Mouse (Mus musculus) ovary, adult 2 months (tissue): ENCODE data around the gene Gm906. TPM values are rescaled to one million over a fixed set of nuclear protein-coding genes. Genes with fewer than 3 reads are reported as not detected.

ENCODE experiments used
- polyA plus RNA-seq: library from polyadenylated mRNA; depleted of rRNA; stranded (reverse); fragments of >200 nt; gene quantifications from 2 replicates; pipeline ENCODE4 v1.2.3, GENCODE M21; 2012; rRNA removed

The Gm906 gene
- polyA plus RNA-seq: not detected in 2 replicates

DNA sequence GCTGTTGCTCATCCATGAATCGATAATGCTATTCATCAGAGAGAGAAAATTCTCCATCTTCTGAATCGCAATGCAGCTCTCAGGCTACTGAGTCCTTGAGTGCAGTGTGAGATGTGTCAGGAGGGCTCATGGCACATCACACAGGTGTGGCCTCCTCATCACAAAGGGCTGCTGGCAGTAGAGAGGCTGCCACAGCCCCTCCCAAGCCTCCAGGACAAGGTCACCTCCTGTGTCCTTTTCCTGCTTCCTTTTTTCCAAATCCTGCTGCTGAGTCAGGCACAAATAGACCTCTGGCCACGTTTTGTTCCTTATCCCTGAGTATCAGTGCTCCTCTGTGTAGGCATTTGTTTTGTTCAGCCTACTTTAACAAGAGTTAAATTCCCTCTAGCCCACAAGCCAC lies at the start of gene Gm906:
Gene Gm906, minus strand, starts transcription at position 101 of the 400 bp plus-strand sequence.

Other genes with a start within 250 kb of the Gm906 start
- gene Fbxw17, start 167.6 kb upstream of the Gm906 start, polyA plus RNA-seq: 53.5 and 57.0 TPM in 2 replicates
- not detected in 2 replicates for gene Gm47429, start 193.6 kb upstream of the Gm906 start, polyA plus RNA-seq
- gene Nutm2, start 217.0 kb upstream of the Gm906 start, polyA plus RNA-seq: not detected in 2 replicates